In the genomic region with DNA sequence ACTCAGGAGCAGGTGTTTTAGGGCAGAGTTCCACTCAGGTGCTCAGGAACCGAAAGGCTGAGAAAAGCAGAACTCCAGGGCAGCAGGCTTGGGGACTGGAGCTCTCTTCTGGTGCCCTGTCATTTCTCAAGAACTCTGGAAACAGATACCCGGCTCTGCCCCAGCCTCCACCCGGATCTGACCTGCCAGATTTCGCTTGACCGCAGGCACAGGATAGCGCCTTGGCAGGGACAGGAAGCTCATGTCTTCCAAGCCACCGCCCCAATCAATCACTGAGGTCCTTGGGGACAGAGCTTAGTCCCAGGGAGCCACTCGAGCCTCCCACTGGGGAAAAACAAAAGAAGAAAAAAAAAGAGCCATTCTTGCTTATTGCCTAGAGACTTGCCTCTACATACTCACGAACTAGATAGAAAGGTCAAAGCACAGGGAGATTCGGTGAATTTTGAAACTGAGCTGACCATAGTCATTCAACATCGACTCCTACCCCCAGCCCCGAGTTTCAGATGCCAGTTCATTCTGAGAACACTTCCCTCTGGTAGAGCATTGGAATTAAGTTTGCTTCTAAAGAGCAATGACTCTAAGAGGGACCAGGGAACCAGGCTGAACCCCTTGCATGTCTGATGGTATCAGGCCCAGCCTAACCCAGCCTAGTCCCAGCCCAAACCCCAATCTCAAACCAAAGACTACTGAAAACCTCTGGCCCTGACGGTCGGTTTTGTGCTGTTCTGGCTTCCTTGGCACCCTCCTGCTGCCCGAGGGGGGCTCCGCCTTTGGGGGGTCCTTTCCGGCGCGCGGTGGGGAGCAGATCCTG, we compare ENCODE assay signal across 13 mouse cellular contexts. TPM values are rescaled to one million over a fixed set of nuclear protein-coding genes. Genes with fewer than 3 reads are reported as not detected.
DNase-seq lines count a peak whose midpoint lies in the region; ATAC-seq and TF ChIP-seq lines count a peak whose summit lies in the region.
"Had no signal": no experiment of that assay in that cellular context is flagged by ENCODE, and none has a peak within 500 bp of the region (broad histone marks: within the 10 kb centered on the region; RNA-seq: fewer than 3 reads in every experiment).

No protein-coding gene starts in this region.

- TF ChIP-seq CTCF in stomach, postnatal 0 days (IDR thresholded peaks at IDR 0.05; ENCODE audit: low read depth), result no peak

- WGBS in stomach, embryonic 14.5 days, result 2% methylated on average over 20 of the region's 20 CpGs
- WGBS in stomach, postnatal 0 days, result 3% methylated on average over 20 of the region's 20 CpGs
- 1% methylated on average over 20 of the region's 20 CpGs for WGBS in forebrain, embryonic 15.5 days

- no peaks in the 10 kb centered on the region; the same call in 1 of the 2 replicates for H3K4me1 ChIP-seq in stomach, embryonic 14.5 days (ENCODE audit: control insufficient read depth, insufficient read depth, low read length)
- H3K4me1 ChIP-seq in stomach, postnatal 0 days (replicated peaks; ENCODE audit: control insufficient read depth, insufficient read depth), result no peaks in the 10 kb centered on the region
- peaks cover 8% of the 10 kb centered on the region for H3K4me1 ChIP-seq in forebrain, embryonic 15.5 days

- H3K36me3 ChIP-seq in stomach, embryonic 14.5 days (ENCODE audit: control insufficient read depth, insufficient read depth, low read length), result no peaks in the 10 kb centered on the region
- no peaks in the 10 kb centered on the region for H3K36me3 ChIP-seq in stomach, postnatal 0 days (ENCODE audit: control insufficient read depth, insufficient read depth, low read length)
- no peaks in the 10 kb centered on the region for H3K36me3 ChIP-seq in forebrain, embryonic 15.5 days
- no peaks in the 10 kb centered on the region for H3K36me3 ChIP-seq in splenic B cell, adult 2 months (ENCODE audit: control insufficient read depth, insufficient read depth, low read length, poor library complexity, severe bottlenecking)
- H3K36me3 ChIP-seq: hindbrain, embryonic 13.5 days had no signal

- H3K4me3 ChIP-seq in stomach, embryonic 14.5 days (ENCODE audit: low read depth, low read length), result no peak overlapping the region
- no peak overlapping the region for H3K4me3 ChIP-seq in stomach, postnatal 0 days (ENCODE audit: low read depth, low read length)
- peak overlapping the region; percentile 55 for H3K4me3 ChIP-seq in forebrain, embryonic 15.5 days
- H3K4me3 ChIP-seq: hindbrain, embryonic 13.5 days had no signal

- no peak overlapping the region for H3K9ac ChIP-seq in stomach, embryonic 14.5 days (replicated peaks; ENCODE audit: low read depth, low read length)
- H3K9ac ChIP-seq in stomach, postnatal 0 days (ENCODE audit: low read length), result no peak overlapping the region
- peak overlapping the region; percentile 50 for H3K9ac ChIP-seq in forebrain, embryonic 15.5 days (replicated peaks)
- H3K9ac ChIP-seq: hindbrain, embryonic 13.5 days; liver, postnatal 0 days had no signal

- H3K27me3 ChIP-seq in stomach, embryonic 14.5 days (ENCODE audit: control insufficient read depth, insufficient read depth, low read length), result peaks cover 73% of the 10 kb centered on the region
- peaks cover 54% of the 10 kb centered on the region for H3K27me3 ChIP-seq in stomach, postnatal 0 days (ENCODE audit: control insufficient read depth, insufficient read depth, low read length)
- peaks cover 60% of the 10 kb centered on the region for H3K27me3 ChIP-seq in forebrain, embryonic 15.5 days
- peaks cover under 1% of the 10 kb centered on the region; the same call in 1 of the 2 replicates for H3K27me3 ChIP-seq in splenic B cell, adult 2 months (ENCODE audit: control insufficient read depth, insufficient read depth, low read length, poor library complexity, severe bottlenecking)
- H3K27me3 ChIP-seq: Patski had no signal

- no peaks in the 10 kb centered on the region for H3K9me3 ChIP-seq in stomach, embryonic 14.5 days (ENCODE audit: control insufficient read depth, low read depth, low read length)
- no peaks in the 10 kb centered on the region for H3K9me3 ChIP-seq in stomach, postnatal 0 days (ENCODE audit: control insufficient read depth, low read length)
- H3K9me3 ChIP-seq in forebrain, embryonic 15.5 days, result no peaks in the 10 kb centered on the region
- H3K9me3 ChIP-seq: hindbrain, embryonic 13.5 days had no signal

- no peak overlapping the region; the same call in 1 of the 2 replicates for H3K27ac ChIP-seq in stomach, embryonic 14.5 days (ENCODE audit: low read length)
- no peak overlapping the region for H3K27ac ChIP-seq in stomach, postnatal 0 days (replicated peaks)
- H3K27ac ChIP-seq in forebrain, embryonic 15.5 days (replicated peaks), result peak overlapping the region; percentile 96
- H3K27ac ChIP-seq: hindbrain, embryonic 13.5 days had no signal

- H3K4me2 ChIP-seq in stomach, embryonic 14.5 days (replicated peaks; ENCODE audit: low read depth, low read length), result peak overlapping the region; percentile 5; the same call in 1 of the 2 replicates
- H3K4me2 ChIP-seq in stomach, postnatal 0 days (replicated peaks; ENCODE audit: low read depth), result no peak overlapping the region
- H3K4me2 ChIP-seq in forebrain, embryonic 15.5 days (replicated peaks), result peak overlapping the region; percentile 81
- H3K4me2 ChIP-seq: hindbrain, embryonic 13.5 days had no signal

- ATAC-seq in stomach, embryonic 14.5 days (ENCODE audit: insufficient number of reproducible peaks, insufficient read depth, low FRiP score, low read depth), result no peak
- ATAC-seq in stomach, postnatal 0 days (ENCODE audit: low FRiP score, low TSS enrichment), result no peak
- no peak for ATAC-seq in forebrain, embryonic 15.5 days (replicated peaks)
- ATAC-seq: liver, postnatal 0 days; Patski had no signal

- TF ChIP-seq EP300 in stomach, postnatal 0 days (optimal IDR thresholded peaks at IDR 0.05), result no peak

- peak; percentile 60 for DNase-seq in embryo, embryonic 10 days (ENCODE audit: low spot score)
- no peak for DNase-seq in embryo, embryonic 9.5 days (ENCODE audit: extremely low spot score)
- no peak for DNase-seq in stomach, postnatal 0 days (ENCODE audit: low spot score)
- peak; percentile 35 for DNase-seq in splenic B cell, adult 2 months (ENCODE audit: low read depth, low spot score)
- no peak for DNase-seq in lung, postnatal 14 days
- no peak for DNase-seq in adrenal gland, postnatal 36 days
- DNase-seq: kidney, postnatal 14 days; liver, postnatal 0 days had no signal

RNA-seq across cellular contexts. Expression of a gene that starts 6.5 kb away (rescaled TPM):
- 10.8 and 11.3 TPM in 2 replicates for polyA plus RNA-seq in stomach, embryonic 14.5 days (2014; fragmentation: Nextera tagmentation; extraction: Ambion mirVana)
- 3.2 and 3.8 TPM in 2 replicates for polyA plus RNA-seq in stomach, postnatal 0 days (2015; fragmentation: Nextera tagmentation; extraction: Ambion mirVana)
- 284 and 297 TPM in 2 replicates for polyA plus RNA-seq in forebrain, embryonic 15.5 days (2015; fragmentation: Nextera tagmentation; extraction: Ambion mirVana)
- total RNA-seq in adrenal gland, postnatal 36 days (2021), result under 1 TPM; 0.23 to 0.43 TPM

RNA-seq across cellular contexts. Expression of a gene that starts 12.1 kb away (rescaled TPM):
- 6.4 and 6.9 TPM in 2 replicates for polyA plus RNA-seq in stomach, embryonic 14.5 days (2014; fragmentation: Nextera tagmentation; extraction: Ambion mirVana)
- polyA plus RNA-seq in stomach, postnatal 0 days (2015; fragmentation: Nextera tagmentation; extraction: Ambion mirVana), result 1.3 TPM in 2 replicates
- polyA plus RNA-seq in forebrain, embryonic 15.5 days (2015; fragmentation: Nextera tagmentation; extraction: Ambion mirVana), result 67.5 and 67.8 TPM in 2 replicates
- total RNA-seq in adrenal gland, postnatal 36 days (2021), result under 1 TPM in 1 of 2 experiments, not detected in 1; 0.16 TPM
- total RNA-seq: heart, adult 18-20 months had no signal
- polyA plus RNA-seq: liver, postnatal 0 days had no signal

Comparison
In these comparisons a context has a peak if more than half of its experiments do, and no peak if none do; other contexts are left out.
1. DNase-seq: peak in embryo, embryonic 10 days (single experiment) and splenic B cell, adult 2 months (single experiment); none in embryo, embryonic 9.5 days (single experiment), stomach, postnatal 0 days (single experiment), lung, postnatal 14 days (single experiment) and adrenal gland, postnatal 36 days (0 of 2).
2. RNA of a gene that starts 6.5 kb away (polyA plus RNA-seq): 284 to 297 TPM in forebrain, embryonic 15.5 days; 10.8 to 11.3 TPM in stomach, embryonic 14.5 days and 3.2 to 3.8 TPM in stomach, postnatal 0 days; every median in the first group is over 10 times any median in the second.